Mouse (Mus musculus): ENCODE measurements around the gene Dnajc15. TPM values are rescaled to one million over a fixed set of nuclear protein-coding genes. Genes with fewer than 3 reads are reported as not detected.

Gene Dnajc15
- polyA plus RNA-seq, 1 experiment: 54.7 TPM

DNA sequence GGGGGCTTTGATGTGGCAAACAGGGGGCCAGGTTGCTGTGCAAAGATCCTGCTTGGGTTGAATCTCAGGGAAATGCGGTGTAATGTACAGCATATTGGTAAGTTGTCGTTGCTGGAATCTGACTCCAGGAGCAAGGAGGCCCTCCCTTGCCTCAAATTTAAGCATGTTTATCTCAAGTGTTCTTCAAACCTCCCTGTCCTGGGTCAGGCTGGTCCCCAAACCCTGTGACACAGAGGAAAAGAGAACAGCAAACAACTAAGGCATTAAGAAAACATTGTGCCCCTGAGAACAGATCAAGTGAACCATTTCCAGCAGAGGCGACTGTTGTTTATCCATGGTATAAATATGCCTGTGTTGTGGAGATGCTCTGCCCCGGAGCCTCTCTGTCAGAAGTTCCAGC is 67.1 kb downstream of the Dnajc15 start:
- no peak overlapping the region for H3K4me3 ChIP-seq (ENCODE audit: insufficient read depth, low read length)
- H3K27ac ChIP-seq (ENCODE audit: insufficient read depth, low read length): no peak overlapping the region
- no peak for TF ChIP-seq POLR2A (IDR thresholded peaks at IDR 0.05; ENCODE audit: low read depth, low read length)
- TF ChIP-seq CTCF (IDR thresholded peaks at IDR 0.05; ENCODE audit: borderline replicate concordance, insufficient read depth, low read length): no peak
- no peaks in the 10 kb centered on the region for H3K4me1 ChIP-seq (ENCODE audit: control insufficient read depth, insufficient read depth, low read length)

DNA sequence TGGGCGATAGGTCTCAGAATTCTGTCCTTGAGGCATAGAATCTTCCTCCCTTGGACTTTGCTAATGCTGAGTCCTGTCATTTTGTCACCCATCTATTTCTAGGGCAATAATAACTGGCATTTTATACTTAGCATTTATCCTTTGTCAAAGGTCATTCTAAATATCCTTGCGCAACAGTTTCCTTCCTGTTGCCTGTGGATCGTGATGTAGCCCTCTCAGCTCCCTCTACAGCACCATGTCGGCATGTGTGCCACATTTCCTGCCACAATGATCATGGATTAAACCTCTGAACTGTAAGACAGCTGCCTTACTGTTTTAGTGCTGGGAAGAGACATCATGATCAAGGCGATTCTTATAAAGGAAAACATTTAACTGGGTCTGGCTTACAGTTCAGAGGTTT is 68.6 kb downstream of the Dnajc15 start:
- no peak overlapping the region for H3K27ac ChIP-seq (ENCODE audit: insufficient read depth, low read length)
- H3K4me3 ChIP-seq (ENCODE audit: insufficient read depth, low read length): no peak overlapping the region
- H3K4me1 ChIP-seq (ENCODE audit: control insufficient read depth, insufficient read depth, low read length): no peaks in the 10 kb centered on the region
- TF ChIP-seq CTCF (IDR thresholded peaks at IDR 0.05; ENCODE audit: borderline replicate concordance, insufficient read depth, low read length) (no peak), POLR2A (IDR thresholded peaks at IDR 0.05; ENCODE audit: low read depth, low read length) (no peak)

- TF ChIP-seq CTCF (IDR thresholded peaks at IDR 0.05; ENCODE audit: borderline replicate concordance, insufficient read depth, low read length) (no peak), POLR2A (IDR thresholded peaks at IDR 0.05; ENCODE audit: low read depth, low read length) (no peak)
- Histone ChIP-seq H3K4me1 (ENCODE audit: control insufficient read depth, insufficient read depth, low read length) (no peaks in the 10 kb centered on the region), H3K27ac (ENCODE audit: insufficient read depth, low read length) (no peak overlapping the region), H3K4me3 (ENCODE audit: insufficient read depth, low read length) (no peak overlapping the region)
These were observed 72.7 kb downstream of the Dnajc15 start for GRCm38 (mm10) chr14:77802268-77802630.

DNA sequence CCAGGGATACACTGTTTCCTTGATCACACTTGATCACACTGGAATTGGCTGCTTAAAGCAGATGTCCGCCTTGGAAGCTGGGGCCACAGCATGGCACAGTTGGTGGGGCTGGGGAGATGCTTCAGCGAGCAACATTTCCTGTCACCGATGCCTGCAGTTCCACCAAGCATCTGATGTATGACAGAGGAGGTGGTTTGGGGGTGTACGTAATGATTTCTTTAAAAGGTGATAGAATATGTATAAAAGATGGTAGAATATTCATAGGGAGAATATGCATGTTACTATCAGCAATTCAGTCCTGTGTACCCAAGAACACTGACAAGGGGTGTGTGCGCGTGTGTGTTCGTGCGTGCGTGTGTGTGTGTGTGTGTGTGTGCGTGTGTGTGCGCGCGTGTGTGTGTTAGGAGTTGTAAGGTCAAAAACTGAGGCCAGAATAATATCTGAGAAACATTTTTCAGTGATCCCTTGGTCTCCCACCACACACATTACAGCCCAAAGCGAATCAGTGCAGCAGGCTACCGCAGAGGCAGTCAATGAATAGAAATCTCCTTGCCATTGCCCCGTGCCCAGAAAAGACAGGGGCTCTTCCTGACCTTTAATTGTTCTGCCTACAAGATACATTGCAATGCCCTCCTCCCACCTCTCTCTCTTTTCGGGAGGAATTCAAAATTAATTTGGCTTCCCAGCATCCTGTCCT is 73.2 kb downstream of the Dnajc15 start:
- no peak overlapping the region for H3K27ac ChIP-seq (ENCODE audit: insufficient read depth, low read length)
- TF ChIP-seq CTCF (IDR thresholded peaks at IDR 0.05; ENCODE audit: borderline replicate concordance, insufficient read depth, low read length): no peak
- no peak for TF ChIP-seq POLR2A (IDR thresholded peaks at IDR 0.05; ENCODE audit: low read depth, low read length)
- H3K4me3 ChIP-seq (ENCODE audit: insufficient read depth, low read length): no peak overlapping the region
- H3K4me1 ChIP-seq (ENCODE audit: control insufficient read depth, insufficient read depth, low read length): no peaks in the 10 kb centered on the region

GRCm38 (mm10) chr14:77796506-77796905 is 78.4 kb downstream of the Dnajc15 start:
- Histone ChIP-seq H3K27ac (ENCODE audit: insufficient read depth, low read length) (no peak overlapping the region), H3K4me3 (ENCODE audit: insufficient read depth, low read length) (no peak overlapping the region), H3K4me1 (ENCODE audit: control insufficient read depth, insufficient read depth, low read length) (no peaks in the 10 kb centered on the region; the same call in 1 of the 2 replicates)
- no peak for TF ChIP-seq CTCF (IDR thresholded peaks at IDR 0.05; ENCODE audit: borderline replicate concordance, insufficient read depth, low read length)

DNA sequence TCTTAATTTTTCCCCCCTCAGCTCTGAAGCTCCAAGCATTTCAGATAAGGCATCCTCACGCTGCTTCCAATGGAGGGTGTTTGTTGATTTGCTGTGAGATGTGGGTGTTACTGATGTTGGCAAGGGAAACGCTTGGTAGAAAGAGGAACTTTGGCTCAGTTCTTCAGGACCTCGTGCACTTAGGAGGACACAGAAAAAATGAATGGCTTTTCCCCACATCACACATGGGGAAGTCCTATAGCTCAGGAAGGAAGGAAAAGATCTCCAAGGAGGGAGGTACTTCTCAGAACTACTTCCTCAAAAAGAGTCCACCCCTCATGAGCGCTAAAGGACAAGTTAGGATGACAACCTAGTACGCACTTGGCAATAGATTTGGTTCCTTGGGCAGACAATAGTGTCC is 79.7 kb downstream of the Dnajc15 start:
- no peak overlapping the region for H3K27ac ChIP-seq (ENCODE audit: insufficient read depth, low read length)
- no peak overlapping the region for H3K4me3 ChIP-seq (ENCODE audit: insufficient read depth, low read length)
- TF ChIP-seq CTCF (IDR thresholded peaks at IDR 0.05; ENCODE audit: borderline replicate concordance, insufficient read depth, low read length) (no peak), POLR2A (IDR thresholded peaks at IDR 0.05; ENCODE audit: low read depth, low read length) (no peak)
- no peaks in the 10 kb centered on the region; the same call in 1 of the 2 replicates for H3K4me1 ChIP-seq (ENCODE audit: control insufficient read depth, insufficient read depth, low read length)

DNA sequence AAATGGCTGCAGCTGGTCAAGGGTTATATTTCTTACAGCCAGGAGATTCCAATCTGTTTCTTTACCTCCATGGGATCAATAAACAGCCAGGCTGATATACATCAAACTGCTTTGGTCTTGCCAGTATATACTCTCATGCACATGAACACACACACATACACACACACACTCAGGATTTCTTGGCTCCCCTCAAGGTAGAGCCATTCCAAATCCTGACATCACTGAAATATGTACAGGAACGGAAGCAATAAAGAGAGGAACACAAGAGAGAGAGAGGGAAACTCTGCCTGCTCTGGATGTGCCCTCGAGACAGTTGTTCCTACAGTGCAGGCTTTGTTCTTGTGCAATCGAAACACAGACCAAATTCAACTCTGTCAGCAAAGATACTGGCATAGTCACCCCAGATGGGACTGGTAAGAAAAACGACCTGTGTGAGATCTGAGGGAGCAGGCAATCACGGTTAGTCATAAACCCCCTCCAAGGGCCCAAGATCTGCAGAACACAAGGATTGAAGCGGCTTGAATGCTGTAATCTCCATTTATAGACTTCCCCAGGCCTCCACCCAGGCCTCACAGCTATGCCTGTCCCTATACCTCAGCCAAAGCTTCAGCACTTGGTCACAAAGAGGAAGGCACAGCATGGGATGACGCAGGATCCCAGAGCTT is 80.5 kb downstream of the Dnajc15 start:
- no peak for TF ChIP-seq CTCF (IDR thresholded peaks at IDR 0.05; ENCODE audit: borderline replicate concordance, insufficient read depth, low read length)
- no peak for TF ChIP-seq POLR2A (IDR thresholded peaks at IDR 0.05; ENCODE audit: low read depth, low read length)
- no peak overlapping the region for H3K4me3 ChIP-seq (ENCODE audit: insufficient read depth, low read length)
- no peak overlapping the region for H3K27ac ChIP-seq (ENCODE audit: insufficient read depth, low read length)
- H3K4me1 ChIP-seq (ENCODE audit: control insufficient read depth, insufficient read depth, low read length): no peaks in the 10 kb centered on the region; the same call in 1 of the 2 replicates

GRCm38 (mm10) chr14:77792998-77793397 is 81.9 kb downstream of the Dnajc15 start:
- Histone ChIP-seq H3K4me3 (ENCODE audit: insufficient read depth, low read length) (no peak overlapping the region), H3K27ac (ENCODE audit: insufficient read depth, low read length) (no peak overlapping the region), H3K4me1 (ENCODE audit: control insufficient read depth, insufficient read depth, low read length) (no peaks in the 10 kb centered on the region; the same call in 1 of the 2 replicates)
- TF ChIP-seq POLR2A (IDR thresholded peaks at IDR 0.05; ENCODE audit: low read depth, low read length): no peak
- no peak for TF ChIP-seq CTCF (IDR thresholded peaks at IDR 0.05; ENCODE audit: borderline replicate concordance, insufficient read depth, low read length)

- TF ChIP-seq POLR2A (IDR thresholded peaks at IDR 0.05; ENCODE audit: low read depth, low read length): no peak
- no peak for TF ChIP-seq CTCF (IDR thresholded peaks at IDR 0.05; ENCODE audit: borderline replicate concordance, insufficient read depth, low read length)
- Histone ChIP-seq H3K4me3 (ENCODE audit: insufficient read depth, low read length) (no peak overlapping the region), H3K27ac (ENCODE audit: insufficient read depth, low read length) (no peak overlapping the region)
These were observed 91.7 kb downstream of the Dnajc15 start for GRCm38 (mm10) chr14:77783217-77783616.

GRCm38 (mm10) chr14:77777365-77777764 is 97.6 kb downstream of the Dnajc15 start:
- Histone ChIP-seq H3K27ac (ENCODE audit: insufficient read depth, low read length) (no peak overlapping the region), H3K4me3 (ENCODE audit: insufficient read depth, low read length) (no peak overlapping the region), H3K4me1 (ENCODE audit: control insufficient read depth, insufficient read depth, low read length) (no peaks in the 10 kb centered on the region; the same call in 1 of the 2 replicates)
- TF ChIP-seq POLR2A (IDR thresholded peaks at IDR 0.05; ENCODE audit: low read depth, low read length) (no peak), CTCF (IDR thresholded peaks at IDR 0.05; ENCODE audit: borderline replicate concordance, insufficient read depth, low read length) (no peak)

More at GRCm38 (mm10) chr14:77783217-77783616, 91.7 kb downstream of the Dnajc15 start:
- no peaks in the 10 kb centered on the region for H3K4me1 ChIP-seq (ENCODE audit: control insufficient read depth, insufficient read depth, low read length)

Measured in embryonic fibroblast, embryonic 13.5 days (primary cell).